Mouse (Mus musculus) embryonic facial prominence, embryonic 15.5 days (tissue): ENCODE measurements around the gene Exoc7. TPM values are rescaled to one million over a fixed set of nuclear protein-coding genes. Genes with fewer than 3 reads are reported as not detected.

Source experiments
- ATAC-seq: fragments of 200-750 bp; cut with Nextera tagmentation; 2 replicates; pipeline ENCODE4 v1.8.0; 2017; ENCODE audit warnings: low read depth, moderate TSS enrichment; ENCODE audit not compliant: insufficient number of reproducible peaks, low FRiP score, low TSS enrichment
- H3K27ac ChIP-seq: fragments of 300-500 bp; sonication (generic); replicated peaks from 2 replicates; pipeline ENCODE4 v1.5.1; 2015; ENCODE audit warnings: mild to moderate bottlenecking, inconsistent platforms
- H3K27me3 ChIP-seq: fragments of 300-500 bp; sonication (generic); 2 replicates; pipeline ENCODE4 v1.6.1; 2015; ENCODE audit warnings: inconsistent platforms
- H3K36me3 ChIP-seq: fragments of 300-500 bp; sonication (generic); 2 replicates; pipeline ENCODE4 v1.6.1; 2015; ENCODE audit warnings: mild to moderate bottlenecking, inconsistent platforms
- H3K4me1 ChIP-seq: fragments of 300-500 bp; sonication (generic); 2 replicates; pipeline ENCODE4 v1.6.1; 2015; ENCODE audit warnings: inconsistent platforms
- H3K4me2 ChIP-seq: fragments of 300-500 bp; sonication (generic); replicated peaks from 2 replicates; pipeline ENCODE4 v1.6.1; 2015; ENCODE audit warnings: mild to moderate bottlenecking, inconsistent platforms
- H3K4me3 ChIP-seq: fragments of 300-500 bp; sonication (generic); replicated peaks from 2 replicates; pipeline ENCODE4 v1.5.1; 2015; ENCODE audit warnings: mild to moderate bottlenecking, inconsistent platforms
- H3K9ac ChIP-seq: fragments of 300-500 bp; sonication (generic); 2 replicates; pipeline ENCODE4 v1.6.1; 2015; ENCODE audit warnings: inconsistent platforms
- H3K9me3 ChIP-seq: fragments of 300-500 bp; sonication (generic); replicated peaks from 2 replicates; pipeline ENCODE4 v1.6.1; 2016; ENCODE audit warnings: inconsistent platforms
- WGBS: fragments of 180-500 bp; shearing (Covaris S2); methylation state at CpG from one replicate; pipeline ENCODE4 v1.1.7; 2015; 5-methylcytosine and 5-hydroxymethylcytosine counted together
- polyA plus RNA-seq: library from polyadenylated mRNA; unstranded; fragments of >200 nt; fragmentation: Nextera tagmentation; extraction: Ambion mirVana; gene quantifications from 2 replicates; pipeline ENCODE4 v1.2.1, GENCODE M21; 2015

Gene Exoc7
- polyA plus RNA-seq, 1 experiment from 2014 or later = 68.8 TPM

GRCm38 (mm10) chr11:116309601-116310000 is 2.6 kb upstream of the Exoc7 start:
- no peak for ATAC-seq
- Histone ChIP-seq H3K9ac (no peak overlapping the region), H3K9me3 (no peaks in the 10 kb centered on the region), H3K4me1 (peaks cover 20% of the 10 kb centered on the region), H3K4me3 (no peak overlapping the region), H3K27me3 (no peaks in the 10 kb centered on the region), H3K36me3 (peaks cover 4% of the 10 kb centered on the region), H3K27ac (no peak overlapping the region), H3K4me2 (no peak overlapping the region)
- 73% methylated on average over 3 of the region's 3 CpGs for WGBS

- no peak overlapping the region for H3K27ac ChIP-seq
- H3K4me3 ChIP-seq = no peak overlapping the region
- H3K36me3 ChIP-seq = peaks cover 20% of the 10 kb centered on the region
- H3K4me2 ChIP-seq = no peak overlapping the region
- no peak overlapping the region for H3K9ac ChIP-seq
- ATAC-seq = 0 out of 2 replicates have a peak, but pooled peaks have one; percentile 8
- no peaks in the 10 kb centered on the region for H3K27me3 ChIP-seq
- WGBS = 79% methylated on average over 12 of the region's 12 CpGs
- H3K9me3 ChIP-seq = no peaks in the 10 kb centered on the region
- peaks cover 20% of the 10 kb centered on the region for H3K4me1 ChIP-seq
These were observed 914 bp upstream of the Exoc7 start for GRCm38 (mm10) chr11:116307762-116308531.

- H3K4me1 ChIP-seq = peaks cover 12% of the 10 kb centered on the region
- H3K27ac ChIP-seq = peak overlapping the region; percentile 29; the same call in 1 of the 2 replicates
- ATAC-seq = peak; percentile 86
- WGBS = 2% methylated on average over 53 of the region's 53 CpGs
- peak overlapping the region; percentile 72 for H3K9ac ChIP-seq
- no peaks in the 10 kb centered on the region for H3K27me3 ChIP-seq
- peak overlapping the region; percentile 73 for H3K4me3 ChIP-seq
- peaks cover 35% of the 10 kb centered on the region for H3K36me3 ChIP-seq
- peak overlapping the region; percentile 81 for H3K4me2 ChIP-seq
- no peaks in the 10 kb centered on the region for H3K9me3 ChIP-seq
These were observed 679 bp downstream of the Exoc7 start for GRCm38 (mm10) chr11:116306126-116306982.

- Histone ChIP-seq H3K4me1 (peaks cover 9% of the 10 kb centered on the region), H3K27me3 (no peaks in the 10 kb centered on the region), H3K9me3 (no peaks in the 10 kb centered on the region), H3K4me2 (peak overlapping the region; percentile 81), H3K9ac (no peak overlapping the region), H3K36me3 (peaks cover 45% of the 10 kb centered on the region), H3K27ac (no peak overlapping the region), H3K4me3 (peak overlapping the region; percentile 73)
- WGBS = 94% methylated on average over 2 of the region's 2 CpGs
- ATAC-seq = no peak
These were observed 1.6 kb downstream of the Exoc7 start for GRCm38 (mm10) chr11:116305423-116305822.

GRCm38 (mm10) chr11:116298621-116299020 is 8.4 kb downstream of the Exoc7 start:
- Histone ChIP-seq H3K27ac (no peak overlapping the region), H3K9me3 (no peaks in the 10 kb centered on the region), H3K4me3 (no peak overlapping the region), H3K4me1 (peaks cover 5% of the 10 kb centered on the region; the same call in 1 of the 2 replicates), H3K4me2 (no peak overlapping the region), H3K27me3 (no peaks in the 10 kb centered on the region), H3K9ac (no peak overlapping the region), H3K36me3 (peaks cover 84% of the 10 kb centered on the region)
- no peak for ATAC-seq
- 91% methylated on average over 6 of the region's 6 CpGs for WGBS

- no peak overlapping the region for H3K4me3 ChIP-seq
- H3K9me3 ChIP-seq = no peaks in the 10 kb centered on the region
- H3K4me1 ChIP-seq = peaks cover 5% of the 10 kb centered on the region; the same call in 1 of the 2 replicates
- WGBS = 89% methylated on average over 11 of the region's 11 CpGs
- ATAC-seq = no peak
- no peak overlapping the region for H3K27ac ChIP-seq
- no peak overlapping the region for H3K9ac ChIP-seq
- peaks cover 80% of the 10 kb centered on the region for H3K36me3 ChIP-seq
- H3K27me3 ChIP-seq = no peaks in the 10 kb centered on the region
- no peak overlapping the region for H3K4me2 ChIP-seq
These were observed 8.8 kb downstream of the Exoc7 start for GRCm38 (mm10) chr11:116298221-116298620.

- H3K9ac ChIP-seq = no peak overlapping the region
- H3K4me2 ChIP-seq = no peak overlapping the region
- no peak overlapping the region for H3K4me3 ChIP-seq
- H3K9me3 ChIP-seq = no peaks in the 10 kb centered on the region
- ATAC-seq = no peak
- H3K36me3 ChIP-seq = peaks cover 79% of the 10 kb centered on the region
- H3K27me3 ChIP-seq = no peaks in the 10 kb centered on the region
- 73% methylated on average over 3 of the region's 3 CpGs for WGBS
- no peak overlapping the region for H3K27ac ChIP-seq
- H3K4me1 ChIP-seq = peaks cover 5% of the 10 kb centered on the region; the same call in 1 of the 2 replicates
These were observed 10.0 kb downstream of the Exoc7 start for GRCm38 (mm10) chr11:116297017-116297416.

- 82% methylated on average over 8 of the region's 8 CpGs for WGBS
- H3K36me3 ChIP-seq = peaks cover 80% of the 10 kb centered on the region
- ATAC-seq = no peak
These were observed 10.8 kb downstream of the Exoc7 start for GRCm38 (mm10) chr11:116296191-116296734.

GRCm38 (mm10) chr11:116294319-116294718 is 12.7 kb downstream of the Exoc7 start:
- H3K9me3 ChIP-seq = no peaks in the 10 kb centered on the region
- no peak overlapping the region for H3K4me3 ChIP-seq
- ATAC-seq = no peak
- no peak overlapping the region for H3K4me2 ChIP-seq
- H3K4me1 ChIP-seq = peaks cover 5% of the 10 kb centered on the region; the same call in 1 of the 2 replicates
- no peak overlapping the region for H3K27ac ChIP-seq
- H3K27me3 ChIP-seq = no peaks in the 10 kb centered on the region
- no peak overlapping the region for H3K9ac ChIP-seq
- peaks cover 80% of the 10 kb centered on the region for H3K36me3 ChIP-seq
- 32% methylated on average over 5 of the region's 5 CpGs for WGBS

More at GRCm38 (mm10) chr11:116296191-116296734, 10.8 kb downstream of the Exoc7 start:
- Histone ChIP-seq H3K4me2 (no peak overlapping the region), H3K9ac (no peak overlapping the region), H3K27ac (no peak overlapping the region), H3K9me3 (no peaks in the 10 kb centered on the region), H3K4me1 (peaks cover 5% of the 10 kb centered on the region; the same call in 1 of the 2 replicates), H3K4me3 (no peak overlapping the region), H3K27me3 (no peaks in the 10 kb centered on the region)

- Histone ChIP-seq H3K9me3 (no peaks in the 10 kb centered on the region), H3K9ac (no peak overlapping the region), H3K27ac (no peak overlapping the region), H3K27me3 (no peaks in the 10 kb centered on the region), H3K4me1 (peaks cover 5% of the 10 kb centered on the region; the same call in 1 of the 2 replicates), H3K36me3 (peaks cover 80% of the 10 kb centered on the region), H3K4me3 (no peak overlapping the region), H3K4me2 (no peak overlapping the region)
- WGBS = 83% methylated on average over 12 of the region's 12 CpGs
- ATAC-seq = no peak; the same call in 1 of the 2 replicates
These were observed 13.4 kb downstream of the Exoc7 start for GRCm38 (mm10) chr11:116293538-116294137.
